Mouse (Mus musculus) lung, postnatal 0 days (tissue): ENCODE results near the gene Hba-x.

Experiments
- CTCF ChIP-seq: IDR thresholded peaks from 2 replicates; pipeline ENCODE4 v1.5.1; 2016; ENCODE audit warnings: antibody characterized with exemption, mild to moderate bottlenecking
- EP300 ChIP-seq: IDR thresholded peaks from 2 replicates; pipeline ENCODE4 v1.6.1; 2016; ENCODE audit warnings: antibody characterized with exemption, mild to moderate bottlenecking, control low read depth

GRCm38 (mm10) chr11:32242209-32242608 is 34.0 kb upstream of the Hba-x start:
- no peak for TF ChIP-seq EP300
- TF ChIP-seq CTCF: no peak
